8 mouse cellular contexts compared by ENCODE assay signal in genomic region chr8:70001176-70001891, GRCm38 (mm10). TPM values are rescaled to one million over a fixed set of nuclear protein-coding genes. Genes with fewer than 3 reads are reported as not detected.
A peak's percentile ranks its signal among the peaks of the same experiment; 100 is the strongest.
DNase-seq lines count a peak whose midpoint lies in the region; ATAC-seq lines count a peak whose summit lies in the region.

No protein-coding gene starts in this region.

- peak; percentile 80 for ATAC-seq in intestine, embryonic 15.5 days
- no peak for ATAC-seq in neural tube, embryonic 13.5 days (ENCODE audit: low read depth)

- WGBS in intestine, embryonic 15.5 days, result under 1% methylated on average over 16 of the region's 16 CpGs
- 2% methylated on average over 16 of the region's 16 CpGs for WGBS in neural tube, embryonic 13.5 days

- peak overlapping the region; percentile 89 for H3K27ac ChIP-seq in intestine, embryonic 15.5 days
- H3K27ac ChIP-seq in neural tube, embryonic 13.5 days (replicated peaks), result no peak overlapping the region

- peak overlapping the region; percentile 32 for H3K4me3 ChIP-seq in intestine, embryonic 15.5 days (replicated peaks)
- H3K4me3 ChIP-seq in neural tube, embryonic 13.5 days, result no peak overlapping the region

- peak; percentile 40 to 51 for DNase-seq in right cerebral cortex, postnatal 10 days (ENCODE audit: low spot score in 2 of 2)
- no peak for DNase-seq in right cerebral cortex, postnatal 36 days (ENCODE audit: low spot score in 2 of 2)
- DNase-seq in cerebellum, postnatal 25 days, result peak; percentile 30 to 61
- peak; percentile 29 to 34 for DNase-seq in gastrocnemius, postnatal 36 days
- peak; percentile 90 to 94 for DNase-seq in lung, adult 18-20 months
- DNase-seq in thymus, postnatal 25 days, result peak; percentile 51

- no peaks in the 10 kb centered on the region for H3K4me1 ChIP-seq in intestine, embryonic 15.5 days (replicated peaks)
- H3K4me1 ChIP-seq in neural tube, embryonic 13.5 days (replicated peaks), result peaks cover 12% of the 10 kb centered on the region

- H3K9me3 ChIP-seq in intestine, embryonic 15.5 days, result no peaks in the 10 kb centered on the region
- no peaks in the 10 kb centered on the region for H3K9me3 ChIP-seq in neural tube, embryonic 13.5 days

- H3K36me3 ChIP-seq in intestine, embryonic 15.5 days, result no peaks in the 10 kb centered on the region
- H3K36me3 ChIP-seq in neural tube, embryonic 13.5 days, result no peaks in the 10 kb centered on the region

- no peaks in the 10 kb centered on the region for H3K27me3 ChIP-seq in intestine, embryonic 15.5 days (replicated peaks)
- no peaks in the 10 kb centered on the region for H3K27me3 ChIP-seq in neural tube, embryonic 13.5 days

- intact Hi-C loops in gastrocnemius, postnatal 36 days (cut with DNase I), result loop anchor here (1.0 kb wide), 1 partner anchor 80 kb away; no protein-coding TSS in a partner anchor

- peak overlapping the region; percentile 60 for H3K4me2 ChIP-seq in intestine, embryonic 15.5 days (replicated peaks)
- H3K4me2 ChIP-seq in neural tube, embryonic 13.5 days, result peak overlapping the region; percentile 42

- H3K9ac ChIP-seq in intestine, embryonic 15.5 days, result peak overlapping the region; percentile 45
- peak overlapping the region; percentile 53 for H3K9ac ChIP-seq in neural tube, embryonic 13.5 days

RNA-seq across cellular contexts. Expression of gene Gatad2a, which starts 5.2 kb away (rescaled TPM):
- 10 to 100 TPM; 25.6 to 29.1 TPM for total RNA-seq in gastrocnemius, postnatal 36 days (2021)
- 51.2 and 54.7 TPM in 2 replicates for polyA plus RNA-seq in intestine, embryonic 15.5 days (2015; fragmentation: Nextera tagmentation; extraction: Ambion mirVana)
- 30.6 and 31.8 TPM in 2 replicates for polyA plus RNA-seq in neural tube, embryonic 13.5 days (2015; fragmentation: Nextera tagmentation; extraction: Ambion mirVana)

RNA-seq across cellular contexts. Expression of gene Mau2, which starts 41.2 kb away (rescaled TPM):
- total RNA-seq in gastrocnemius, postnatal 36 days (2021), result 10 to 100 TPM; 24.2 to 25.8 TPM
- 43.1 and 46.4 TPM in 2 replicates for polyA plus RNA-seq in intestine, embryonic 15.5 days (2015; fragmentation: Nextera tagmentation; extraction: Ambion mirVana)
- polyA plus RNA-seq in neural tube, embryonic 13.5 days (2015; fragmentation: Nextera tagmentation; extraction: Ambion mirVana), result 68.1 and 68.7 TPM in 2 replicates

RNA-seq across cellular contexts. Expression of gene Sugp1, which starts 41.3 kb away (rescaled TPM):
- 10 to 100 TPM; 14.6 to 17.7 TPM for total RNA-seq in gastrocnemius, postnatal 36 days (2021)
- 36.3 and 37.5 TPM in 2 replicates for polyA plus RNA-seq in intestine, embryonic 15.5 days (2015; fragmentation: Nextera tagmentation; extraction: Ambion mirVana)
- 57.7 and 59.2 TPM in 2 replicates for polyA plus RNA-seq in neural tube, embryonic 13.5 days (2015; fragmentation: Nextera tagmentation; extraction: Ambion mirVana)

Comparison
In these comparisons a context has a peak if more than half of its experiments do, and no peak if none do; other contexts are left out.
1. DNase-seq: peak in right cerebral cortex, postnatal 10 days (2 of 2), cerebellum, postnatal 25 days (2 of 2), gastrocnemius, postnatal 36 days (2 of 2), lung, adult 18-20 months (2 of 2) and thymus, postnatal 25 days (single experiment); none in right cerebral cortex, postnatal 36 days (0 of 2).